Mouse (Mus musculus) limb, embryonic 11.5 days (tissue): Measurements from ENCODE around the gene Clcn1. TPM values are rescaled to one million over a fixed set of nuclear protein-coding genes. Genes with fewer than 3 reads are reported as not detected.

Experiments used
- ATAC-seq: fragments of 200-750 bp; cut with Nextera tagmentation; 2 replicates; pipeline ENCODE4 v1.8.0; 2017; ENCODE audit warnings: low read depth; ENCODE audit not compliant: insufficient number of reproducible peaks, low FRiP score, low TSS enrichment
- DNase-seq: peaks from one replicate; pipeline ENCODE4 v3.0.0-alpha.2; 2015; ENCODE audit warnings: low spot score
- H3K27ac ChIP-seq: fragments of 300-500 bp; sonication (generic); replicated peaks from 2 replicates; pipeline ENCODE4 v1.5.1; 2014; ENCODE audit warnings: low read depth, mild to moderate bottlenecking, low read length
- H3K27me3 ChIP-seq: fragments of 300-500 bp; sonication (generic); 2 replicates; pipeline ENCODE4 v1.6.1; 2014; ENCODE audit warnings: mild to moderate bottlenecking, low read length, mixed read lengths; ENCODE audit not compliant: control insufficient read depth, insufficient read depth
- H3K36me3 ChIP-seq: fragments of 300-500 bp; sonication (generic); 2 replicates; pipeline ENCODE4 v1.6.1; 2014; ENCODE audit warnings: mild to moderate bottlenecking, low read length, moderate library complexity, mixed read lengths; ENCODE audit not compliant: control insufficient read depth, insufficient read depth
- H3K4me1 ChIP-seq: fragments of 300-500 bp; sonication (generic); 2 replicates; pipeline ENCODE4 v1.6.1; 2014; ENCODE audit warnings: low read length, mixed read lengths; ENCODE audit not compliant: control insufficient read depth, insufficient read depth
- H3K4me2 ChIP-seq: fragments of 300-500 bp; sonication (generic); 2 replicates; pipeline ENCODE4 v1.6.1; 2014; ENCODE audit warnings: low read depth, mild to moderate bottlenecking, moderate library complexity; ENCODE audit not compliant: severe bottlenecking
- H3K4me3 ChIP-seq: fragments of 300-500 bp; sonication (generic); 2 replicates; pipeline ENCODE4 v1.5.1; 2014; ENCODE audit warnings: low read depth, low read length
- H3K9ac ChIP-seq: fragments of 300-500 bp; sonication (generic); 2 replicates; pipeline ENCODE4 v1.6.1; 2014; ENCODE audit warnings: mild to moderate bottlenecking, low read length
- H3K9me3 ChIP-seq: fragments of 300-500 bp; sonication (generic); 2 replicates; pipeline ENCODE4 v1.6.1; 2016; ENCODE audit warnings: low read length; ENCODE audit not compliant: control insufficient read depth
- WGBS: fragments of 180-500 bp; shearing (Covaris S2); extraction: QIAGEN DNeasy Blood & Tissue Kit; methylation state at CpG from one replicate; pipeline ENCODE4 v1.1.7; 2014; 5-methylcytosine and 5-hydroxymethylcytosine counted together
- polyA plus RNA-seq: library from polyadenylated mRNA; unstranded; fragments of >200 nt; fragmentation: Nextera tagmentation; extraction: Ambion mirVana; gene quantifications from 2 replicates; pipeline ENCODE4 v1.2.1, GENCODE M21; 2014

Gene Clcn1
- polyA plus RNA-seq, 1 experiment from 2014 or later: 0.69 TPM

DNA sequence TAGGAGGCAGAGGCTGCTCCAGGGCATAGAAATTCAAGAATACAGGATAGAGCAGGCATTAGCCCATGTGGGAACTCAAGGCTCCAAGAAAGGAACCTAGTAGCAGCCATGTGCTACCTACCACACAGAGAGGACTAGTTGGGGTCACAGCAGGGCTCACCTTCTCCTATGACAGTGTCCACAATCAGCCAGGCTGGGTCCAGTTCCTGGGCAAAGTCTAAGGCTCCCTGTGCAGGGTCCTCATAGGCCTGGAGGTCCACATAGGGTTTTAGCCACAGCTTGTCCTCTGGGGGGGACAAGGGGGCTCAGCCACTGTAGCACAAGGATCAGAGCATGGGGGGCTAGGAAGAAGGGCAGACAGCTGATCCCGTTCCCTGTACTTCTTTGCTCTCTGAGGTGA is 76.0 kb downstream of the Clcn1 start:
- Histone ChIP-seq H3K27me3 (no peaks in the 10 kb centered on the region), H3K4me1 (no peaks in the 10 kb centered on the region), H3K27ac (no peak overlapping the region), H3K4me2 (no peak overlapping the region), H3K36me3 (peaks cover 3% of the 10 kb centered on the region; the same call in 1 of the 2 replicates), H3K9me3 (no peaks in the 10 kb centered on the region), H3K4me3 (no peak overlapping the region), H3K9ac (no peak overlapping the region)
- ATAC-seq (no peak), DNase-seq (no peak)
- WGBS: 100% methylated on average over 1 of the region's 1 CpGs

DNA sequence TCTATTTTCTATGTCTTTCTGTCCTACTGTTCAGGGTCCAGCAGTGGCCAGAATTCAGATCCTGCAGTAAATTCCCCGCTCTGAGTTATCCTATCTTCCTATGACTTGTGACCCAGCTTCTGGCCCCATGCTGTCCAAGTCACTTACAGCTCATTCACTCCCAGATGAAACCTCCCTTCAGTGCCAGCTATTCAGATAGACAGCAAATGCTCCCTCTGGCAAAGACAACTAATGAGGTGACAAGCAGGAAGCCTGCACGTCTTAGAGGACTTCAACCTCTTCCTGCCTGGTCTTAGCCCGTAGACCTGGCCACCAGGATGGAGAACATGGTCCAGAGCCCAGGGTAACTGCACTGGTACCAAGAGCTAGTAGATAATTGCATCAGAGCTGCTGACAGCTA is 76.5 kb downstream of the Clcn1 start:
- Histone ChIP-seq H3K4me2 (no peak overlapping the region), H3K9me3 (no peaks in the 10 kb centered on the region), H3K9ac (no peak overlapping the region), H3K27ac (no peak overlapping the region), H3K27me3 (no peaks in the 10 kb centered on the region), H3K4me3 (no peak overlapping the region), H3K36me3 (peaks cover 3% of the 10 kb centered on the region; the same call in 1 of the 2 replicates), H3K4me1 (no peaks in the 10 kb centered on the region)
- 48% methylated on average over 3 of the region's 3 CpGs for WGBS
- ATAC-seq (no peak), DNase-seq (no peak)

DNA sequence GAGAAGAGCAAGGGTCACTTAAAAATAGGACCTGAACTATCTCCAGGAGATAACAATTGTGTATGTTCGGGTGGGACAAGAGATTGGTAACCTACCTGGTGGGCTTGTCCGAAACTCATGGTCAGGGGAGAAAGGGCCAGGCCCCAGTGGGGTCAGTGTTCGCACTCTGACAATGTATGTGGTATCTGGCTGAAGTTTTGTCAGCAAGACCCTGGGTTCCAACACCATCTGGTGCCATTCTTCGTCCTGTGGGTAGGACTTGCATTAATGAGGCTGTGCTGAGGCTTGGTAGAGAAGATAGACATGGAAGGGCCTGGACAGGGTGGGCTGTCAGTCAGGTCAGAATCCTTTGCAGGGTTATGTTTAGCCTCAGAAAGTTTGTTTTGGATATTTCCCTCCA is 77.6 kb downstream of the Clcn1 start:
- Histone ChIP-seq H3K4me1 (no peaks in the 10 kb centered on the region), H3K9me3 (no peaks in the 10 kb centered on the region), H3K36me3 (peaks cover under 1% of the 10 kb centered on the region; the same call in 1 of the 2 replicates), H3K4me2 (no peak overlapping the region), H3K9ac (no peak overlapping the region), H3K4me3 (no peak overlapping the region), H3K27ac (no peak overlapping the region), H3K27me3 (no peaks in the 10 kb centered on the region)
- 86% methylated on average over 4 of the region's 4 CpGs for WGBS
- DNase-seq (no peak), ATAC-seq (no peak)

DNA sequence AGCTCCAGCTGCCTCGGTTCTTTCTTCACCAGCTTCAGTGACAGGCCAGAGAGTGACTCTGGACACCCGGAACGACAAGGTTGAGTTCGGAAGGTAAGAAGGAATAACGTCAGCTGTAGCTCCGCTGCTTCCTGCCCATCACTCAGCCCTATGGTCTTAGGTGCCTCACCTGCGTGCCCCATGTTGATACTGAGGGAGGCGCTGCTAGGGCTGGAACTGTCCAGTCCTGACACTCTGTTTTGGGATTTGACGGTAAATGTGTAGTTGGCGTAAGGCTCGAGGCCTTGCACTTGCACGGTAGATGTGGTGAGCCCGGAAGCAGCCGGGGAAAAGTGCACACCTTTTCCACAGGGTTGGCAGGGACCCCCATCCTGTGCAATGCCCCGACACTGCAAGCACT is 78.1 kb downstream of the Clcn1 start:
- WGBS: 95% methylated on average over 15 of the region's 15 CpGs
- no peak overlapping the region for H3K4me2 ChIP-seq

DNA sequence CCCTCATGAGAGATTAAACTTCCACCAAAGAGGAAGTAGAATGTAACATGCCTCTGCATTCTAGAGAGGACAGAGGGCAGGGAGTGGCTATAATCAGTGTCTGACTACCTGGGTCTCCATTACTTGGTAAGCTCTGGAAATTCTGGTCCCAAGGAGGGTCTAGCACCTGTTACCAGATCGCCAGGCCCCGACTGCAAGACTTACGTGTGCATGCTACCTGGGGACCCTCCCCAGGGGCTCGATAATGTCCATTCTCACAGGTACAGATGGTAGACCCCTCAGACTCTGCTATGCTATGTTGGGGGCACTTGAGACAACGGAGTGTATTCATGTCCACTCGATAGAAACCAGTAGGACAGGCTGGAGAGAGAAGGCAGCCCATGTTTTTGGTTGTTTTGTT is 78.7 kb downstream of the Clcn1 start:
- Histone ChIP-seq H3K27me3 (no peaks in the 10 kb centered on the region), H3K9ac (no peak overlapping the region), H3K4me1 (peaks cover 4% of the 10 kb centered on the region; the same call in 1 of the 2 replicates), H3K36me3 (no peaks in the 10 kb centered on the region; the same call in 1 of the 2 replicates), H3K4me2 (no peak overlapping the region), H3K4me3 (no peak overlapping the region), H3K9me3 (no peaks in the 10 kb centered on the region), H3K27ac (no peak overlapping the region)
- WGBS: 96% methylated on average over 6 of the region's 6 CpGs
- no peak for ATAC-seq
- DNase-seq: no peak

More for the DNA sequence above, 78.1 kb downstream of the Clcn1 start:
- H3K4me1 ChIP-seq: no peaks in the 10 kb centered on the region; the same call in 1 of the 2 replicates
- DNase-seq (no peak), ATAC-seq (no peak)
- no peak overlapping the region for H3K9ac ChIP-seq
- no peak overlapping the region for H3K4me3 ChIP-seq
- H3K27ac ChIP-seq: no peak overlapping the region
- no peaks in the 10 kb centered on the region for H3K9me3 ChIP-seq
- no peaks in the 10 kb centered on the region for H3K27me3 ChIP-seq
- H3K36me3 ChIP-seq: no peaks in the 10 kb centered on the region; the same call in 1 of the 2 replicates

Other genes starting within 250 kb of the Clcn1 start
- gene Sva, start 248.3 kb upstream of the Clcn1 start, polyA plus RNA-seq: not detected in 2 replicates
- gene Tas2r139, start 145.7 kb upstream of the Clcn1 start, polyA plus RNA-seq: not detected in 2 replicates
- gene Tas2r144, start 71.4 kb upstream of the Clcn1 start, polyA plus RNA-seq: not detected in 2 replicates
- 21.1 and 22.6 TPM in 2 replicates for gene Gstk1, start 40.8 kb upstream of the Clcn1 start, polyA plus RNA-seq
- gene Tmem139, start 24.7 kb upstream of the Clcn1 start, polyA plus RNA-seq: 1.5 TPM in 2 replicates
- 78.3 and 82.6 TPM in 2 replicates for gene Casp2, start 21.7 kb upstream of the Clcn1 start, polyA plus RNA-seq
- gene Fam131b, start 38.0 kb downstream of the Clcn1 start, polyA plus RNA-seq: 0.85 and 0.89 TPM in 2 replicates
- gene Zyx, start 62.9 kb downstream of the Clcn1 start, polyA plus RNA-seq: 97.7 and 101 TPM in 2 replicates
- gene Epha1, start 86.6 kb downstream of the Clcn1 start, polyA plus RNA-seq: 2.5 and 4.6 TPM in 2 replicates
- gene Tas2r143, start 113.6 kb downstream of the Clcn1 start, polyA plus RNA-seq: not detected in 2 replicates
- not detected in 2 replicates for gene Tas2r135, start 118.7 kb downstream of the Clcn1 start, polyA plus RNA-seq
- not detected in 2 replicates for gene Tas2r126, start 147.8 kb downstream of the Clcn1 start, polyA plus RNA-seq
- not detected in 2 replicates for gene Olfr458, start 178.5 kb downstream of the Clcn1 start, polyA plus RNA-seq
- not detected in 2 replicates for gene Olfr457, start 189.7 kb downstream of the Clcn1 start, polyA plus RNA-seq
- not detected in 2 replicates for gene Olfr456, start 200.5 kb downstream of the Clcn1 start, polyA plus RNA-seq